Mouse (Mus musculus): ENCODE data around the gene E130218I03Rik. TPM values are rescaled to one million over a fixed set of nuclear protein-coding genes. Genes with fewer than 3 reads are reported as not detected.

Gene E130218I03Rik
- polyA plus RNA-seq, 1 experiment from 2014 or later: 0.65 TPM

DNA sequence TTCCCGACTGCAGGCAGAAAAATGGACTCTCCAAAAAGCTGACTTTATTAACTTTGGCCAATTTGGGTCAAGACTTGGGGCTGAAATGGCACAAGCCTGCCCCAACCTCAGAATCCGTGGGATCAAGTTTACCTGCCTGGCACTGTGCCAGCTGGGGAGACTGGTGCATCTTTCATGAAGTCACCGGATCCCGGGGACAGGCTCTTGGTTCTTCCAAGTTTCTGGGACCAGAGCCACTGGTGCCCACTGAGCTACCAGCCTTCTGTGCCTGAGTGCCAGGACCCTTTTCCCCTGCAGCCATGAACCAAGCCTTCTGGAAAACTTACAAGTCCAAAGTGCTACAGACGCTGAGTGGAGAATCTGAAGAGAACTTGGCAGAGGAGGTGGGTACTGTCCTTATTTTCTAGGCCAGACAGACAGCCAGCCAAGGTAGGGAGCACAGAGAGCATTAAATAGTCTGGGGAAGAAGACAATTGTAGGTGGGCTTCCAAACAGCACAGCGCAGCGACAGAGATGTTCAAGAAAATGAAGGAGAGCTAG is 3.3 kb downstream of the E130218I03Rik start, which contains the start of gene Gm30191:
Gene Gm30191 (plus strand): TSS at position 217 of the 540 bp plus-strand sequence.
- WGBS: 67% methylated on average over 7 of the region's 7 CpGs
- peaks cover 20% of the 10 kb centered on the region for H3K27me3 ChIP-seq (ENCODE audit: control insufficient read depth, insufficient read depth, low read length)
- H3K4me2 ChIP-seq (ENCODE audit: low read depth, low read length): peak within 1 kb of the TSS; percentile 88
- peak within 1 kb of the TSS; percentile 13 for H3K9ac ChIP-seq (replicated peaks; ENCODE audit: low read length)
- H3K9me3 ChIP-seq (replicated peaks; ENCODE audit: control insufficient read depth, low read length): no peaks in the 10 kb centered on the region
- H3K36me3 ChIP-seq (replicated peaks; ENCODE audit: control insufficient read depth, insufficient read depth, low read depth, low read length): no peaks in the 10 kb centered on the region
- DNase-seq (ENCODE audit: low spot score) (no peak), ATAC-seq (replicated peaks; ENCODE audit: insufficient number of reproducible peaks, low FRiP score, low TSS enrichment, low read depth) (no peak)
- H3K27ac ChIP-seq (replicated peaks; ENCODE audit: low read depth, low read length): no peak within 1 kb of the TSS
- H3K4me1 ChIP-seq (ENCODE audit: control insufficient read depth, insufficient read depth, low read length): peaks cover 2% of the 10 kb centered on the region
- peak within 1 kb of the TSS; percentile 79 for H3K4me3 ChIP-seq (ENCODE audit: low read depth, low read length)

DNA sequence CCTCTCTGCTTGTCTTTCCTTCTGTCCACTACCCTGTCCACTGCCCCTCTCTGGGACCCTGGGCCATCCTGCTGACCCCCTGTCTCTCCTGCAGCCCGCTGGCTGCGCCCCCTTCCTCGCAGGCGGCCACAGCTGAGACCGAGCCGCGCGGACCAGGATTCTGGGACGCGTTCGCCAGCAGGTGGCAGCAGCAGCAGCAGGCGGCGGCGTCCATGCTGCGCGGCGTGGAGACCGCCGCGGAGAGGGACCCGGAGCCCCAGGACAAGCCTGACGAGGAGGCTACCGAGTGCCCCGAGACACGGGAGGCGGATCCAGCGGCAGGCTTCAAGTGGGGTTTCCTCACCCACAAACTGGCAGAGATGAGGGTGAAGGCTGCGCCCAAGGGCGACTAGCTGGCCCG is 6.2 kb downstream of the E130218I03Rik start:
- Histone ChIP-seq H3K27me3 (ENCODE audit: control insufficient read depth, insufficient read depth, low read length) (peaks cover 35% of the 10 kb centered on the region), H3K9ac (replicated peaks; ENCODE audit: low read length) (no peak overlapping the region)

DNA sequence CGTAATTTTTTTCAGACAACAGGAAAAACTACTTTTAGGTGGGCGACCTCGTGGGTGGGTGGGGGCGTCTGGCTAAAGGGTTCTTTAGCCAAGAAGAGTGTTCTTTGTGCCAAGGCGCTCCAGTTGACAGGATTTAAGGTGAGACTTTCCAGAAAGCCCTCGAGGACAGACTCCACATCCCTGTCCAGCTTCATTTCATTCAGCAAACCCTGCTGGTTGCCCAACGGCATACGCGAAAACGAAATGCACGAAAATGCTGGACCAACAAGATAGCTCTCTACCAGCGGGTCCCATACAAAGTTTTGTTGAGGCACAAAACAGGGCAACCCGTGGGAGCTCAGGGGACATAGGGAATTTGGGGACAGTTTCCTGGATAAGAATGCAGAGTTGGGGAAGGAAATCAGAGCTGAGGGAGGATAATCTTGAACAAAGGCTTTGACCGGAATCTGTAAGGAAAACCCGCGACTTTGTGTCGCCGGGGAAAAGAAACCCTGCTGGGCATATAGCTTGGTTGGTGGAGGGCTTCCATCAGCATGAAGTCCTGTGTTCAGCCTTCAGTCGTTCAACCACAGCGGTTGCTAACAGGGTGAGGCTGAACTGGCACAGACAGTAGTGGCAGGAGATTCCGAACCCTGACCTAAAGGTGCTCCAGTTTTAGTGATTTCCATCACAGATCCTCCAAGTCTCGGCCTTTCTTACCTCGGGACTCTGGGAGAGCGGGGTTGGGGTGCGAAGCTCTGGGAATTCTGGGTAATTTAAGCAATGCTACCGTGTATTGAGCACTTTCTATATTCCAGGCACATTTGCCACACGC is 6.9 kb downstream of the E130218I03Rik start:
- WGBS: 5% methylated on average over 27 of the region's 27 CpGs
- DNase-seq (ENCODE audit: low spot score) (peak; percentile 22), ATAC-seq (replicated peaks; ENCODE audit: insufficient number of reproducible peaks, low FRiP score, low TSS enrichment, low read depth) (no peak)
- Histone ChIP-seq H3K27me3 (ENCODE audit: control insufficient read depth, insufficient read depth, low read length) (peaks cover 35% of the 10 kb centered on the region), H3K9me3 (replicated peaks; ENCODE audit: control insufficient read depth, low read length) (no peaks in the 10 kb centered on the region), H3K4me1 (ENCODE audit: control insufficient read depth, insufficient read depth, low read length) (peaks cover 10% of the 10 kb centered on the region), H3K4me3 (ENCODE audit: low read depth, low read length) (peak overlapping the region; percentile 27), H3K9ac (replicated peaks; ENCODE audit: low read length) (no peak overlapping the region), H3K36me3 (replicated peaks; ENCODE audit: control insufficient read depth, insufficient read depth, low read depth, low read length) (no peaks in the 10 kb centered on the region), H3K4me2 (ENCODE audit: low read depth, low read length) (peak overlapping the region; percentile 95), H3K27ac (replicated peaks; ENCODE audit: low read depth, low read length) (no peak overlapping the region)

More for the DNA sequence above, 6.2 kb downstream of the E130218I03Rik start:
- no peaks in the 10 kb centered on the region for H3K36me3 ChIP-seq (replicated peaks; ENCODE audit: control insufficient read depth, insufficient read depth, low read depth, low read length)
- H3K4me2 ChIP-seq (ENCODE audit: low read depth, low read length): peak overlapping the region; percentile 68
- H3K4me3 ChIP-seq (ENCODE audit: low read depth, low read length): peak overlapping the region; percentile 27
- DNase-seq (ENCODE audit: low spot score): peak; percentile 86
- H3K9me3 ChIP-seq (replicated peaks; ENCODE audit: control insufficient read depth, low read length): no peaks in the 10 kb centered on the region
- under 1% methylated on average over 30 of the region's 30 CpGs for WGBS
- H3K4me1 ChIP-seq (ENCODE audit: control insufficient read depth, insufficient read depth, low read length): peaks cover 8% of the 10 kb centered on the region
- ATAC-seq (replicated peaks; ENCODE audit: insufficient number of reproducible peaks, low FRiP score, low TSS enrichment, low read depth): 0 out of 2 replicates have a peak, but pooled peaks have one; percentile 35
- H3K27ac ChIP-seq (replicated peaks; ENCODE audit: low read depth, low read length): no peak overlapping the region

DNA sequence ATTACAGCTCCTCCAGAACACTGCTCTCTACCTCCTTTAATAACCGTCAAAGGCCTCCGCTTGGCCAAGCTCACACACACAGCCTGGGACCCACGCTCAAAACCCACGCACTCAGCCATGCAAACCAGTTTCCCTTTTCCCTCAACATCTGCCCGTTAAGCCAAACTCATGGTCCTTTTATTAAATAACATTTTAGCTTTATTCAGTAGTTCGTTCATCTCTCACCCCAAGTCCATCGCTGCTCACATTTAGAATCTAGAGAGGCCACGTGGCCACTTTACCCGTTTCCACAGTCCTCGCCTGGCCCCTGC is 7.4 kb downstream of the E130218I03Rik start:
- H3K4me2 ChIP-seq (ENCODE audit: low read depth, low read length): peak overlapping the region; percentile 95
- no peak overlapping the region for H3K27ac ChIP-seq (replicated peaks; ENCODE audit: low read depth, low read length)
- 8% methylated on average over 10 of the region's 10 CpGs for WGBS
- peak overlapping the region; percentile 50 for H3K4me3 ChIP-seq (ENCODE audit: low read depth, low read length)
- peaks cover 10% of the 10 kb centered on the region for H3K4me1 ChIP-seq (ENCODE audit: control insufficient read depth, insufficient read depth, low read length)
- ATAC-seq (replicated peaks; ENCODE audit: insufficient number of reproducible peaks, low FRiP score, low TSS enrichment, low read depth) (no peak), DNase-seq (ENCODE audit: low spot score) (no peak)
- peaks cover 35% of the 10 kb centered on the region for H3K27me3 ChIP-seq (ENCODE audit: control insufficient read depth, insufficient read depth, low read length)
- peak overlapping the region; percentile 75 for H3K9ac ChIP-seq (replicated peaks; ENCODE audit: low read length)
- H3K9me3 ChIP-seq (replicated peaks; ENCODE audit: control insufficient read depth, low read length): no peaks in the 10 kb centered on the region
- H3K36me3 ChIP-seq (replicated peaks; ENCODE audit: control insufficient read depth, insufficient read depth, low read depth, low read length): no peaks in the 10 kb centered on the region

DNA sequence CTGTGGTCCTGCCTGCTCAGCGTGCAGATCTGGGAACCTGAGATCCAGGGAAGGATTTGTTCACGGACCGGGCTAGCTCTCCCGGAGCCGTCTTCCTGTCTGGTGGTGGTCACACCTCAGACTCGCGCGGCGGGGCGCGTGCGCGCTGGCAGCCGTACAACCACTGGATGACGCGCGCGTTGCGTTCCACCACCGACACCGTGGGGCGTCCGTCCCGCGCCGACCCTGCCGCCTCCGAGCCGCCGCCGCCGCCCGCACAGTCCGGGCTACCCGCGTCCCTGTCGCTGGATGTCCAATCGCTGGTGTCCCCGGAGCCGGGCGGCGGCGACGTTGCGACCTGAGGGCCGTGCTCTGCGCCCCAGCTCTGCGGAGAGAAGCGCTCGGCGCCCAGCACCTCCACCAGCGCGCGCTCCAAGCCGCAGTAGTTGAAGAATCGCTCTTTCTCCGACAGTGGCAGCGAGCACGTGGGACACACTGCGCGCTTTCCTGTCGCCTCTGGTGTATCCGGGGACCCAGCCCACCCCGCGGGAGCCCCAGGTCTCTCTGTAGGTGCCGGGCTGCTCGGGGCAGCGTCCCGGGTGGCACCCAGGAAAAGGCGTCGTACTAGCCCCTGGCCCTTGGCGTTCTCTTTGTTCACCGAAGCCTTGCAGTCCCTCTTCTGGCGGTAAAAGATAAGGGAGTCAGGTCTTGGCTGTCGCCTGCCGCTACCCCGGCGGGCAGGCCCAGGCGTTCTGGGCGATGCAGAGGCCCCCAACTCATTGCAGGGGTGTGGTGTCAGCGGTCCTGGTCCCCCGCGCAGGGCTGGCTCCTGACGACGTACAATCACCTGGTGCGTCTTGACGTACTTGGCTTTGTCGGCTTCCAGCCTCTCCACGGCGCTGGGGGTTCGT is 8.0 kb downstream of the E130218I03Rik start:
- Histone ChIP-seq H3K4me2 (ENCODE audit: low read depth, low read length) (peak overlapping the region; percentile 95), H3K9me3 (replicated peaks; ENCODE audit: control insufficient read depth, low read length) (no peaks in the 10 kb centered on the region), H3K4me1 (ENCODE audit: control insufficient read depth, insufficient read depth, low read length) (peaks cover 15% of the 10 kb centered on the region), H3K4me3 (ENCODE audit: low read depth, low read length) (peak overlapping the region; percentile 50), H3K27me3 (ENCODE audit: control insufficient read depth, insufficient read depth, low read length) (peaks cover 35% of the 10 kb centered on the region), H3K27ac (replicated peaks; ENCODE audit: low read depth, low read length) (no peak overlapping the region), H3K9ac (replicated peaks; ENCODE audit: low read length) (peak overlapping the region; percentile 75), H3K36me3 (replicated peaks; ENCODE audit: control insufficient read depth, insufficient read depth, low read depth, low read length) (no peaks in the 10 kb centered on the region)
- peak; percentile 63 for DNase-seq (ENCODE audit: low spot score)
- no peak for ATAC-seq (replicated peaks; ENCODE audit: insufficient number of reproducible peaks, low FRiP score, low TSS enrichment, low read depth)
- WGBS: under 1% methylated on average over 77 of the region's 91 CpGs

DNA sequence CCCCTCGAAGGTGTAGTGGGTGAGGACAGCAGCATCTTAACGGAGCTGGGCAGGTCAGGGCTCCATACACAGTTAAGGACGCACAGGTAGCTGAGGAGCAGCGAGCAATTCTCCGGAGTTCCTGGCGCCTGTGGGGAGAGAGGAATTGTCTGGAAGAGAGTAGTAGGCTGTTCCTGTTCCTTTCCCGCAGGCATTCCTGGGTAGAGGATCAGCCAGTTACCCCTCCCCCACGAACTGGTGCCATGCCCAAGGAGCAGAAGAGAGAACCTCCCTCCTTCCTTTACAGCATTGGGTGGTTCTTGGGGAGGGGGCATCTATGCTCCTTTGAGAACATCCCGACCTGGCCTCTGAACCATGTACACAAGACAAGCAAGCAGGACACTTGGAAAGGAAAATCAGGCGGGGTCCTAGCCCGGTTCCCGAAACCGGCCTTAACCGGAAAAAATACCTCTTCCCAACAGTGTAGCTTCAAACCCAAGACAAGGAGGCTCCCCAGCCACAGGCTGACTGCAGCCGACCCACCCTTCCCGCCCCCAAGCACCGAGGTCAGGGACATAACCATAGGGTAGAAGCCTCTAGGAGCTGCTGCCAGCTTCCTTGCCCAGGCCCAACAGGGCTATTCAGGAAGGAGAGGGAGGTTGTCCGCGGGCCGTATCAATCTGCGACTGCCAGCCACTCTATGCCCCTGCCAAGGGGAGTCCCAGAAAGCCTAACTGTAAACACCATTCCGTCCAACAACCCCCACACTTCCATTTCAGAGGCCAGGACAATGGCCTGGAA is 8.9 kb downstream of the E130218I03Rik start:
- DNase-seq (ENCODE audit: low spot score): peak; percentile 36
- peak overlapping the region; percentile 50 for H3K4me3 ChIP-seq (ENCODE audit: low read depth, low read length)
- H3K27me3 ChIP-seq (ENCODE audit: control insufficient read depth, insufficient read depth, low read length): peaks cover 35% of the 10 kb centered on the region
- peak overlapping the region; percentile 95 for H3K4me2 ChIP-seq (ENCODE audit: low read depth, low read length)
- no peak overlapping the region for H3K27ac ChIP-seq (replicated peaks; ENCODE audit: low read depth, low read length)
- H3K4me1 ChIP-seq (ENCODE audit: control insufficient read depth, insufficient read depth, low read length): peaks cover 22% of the 10 kb centered on the region
- no peaks in the 10 kb centered on the region for H3K36me3 ChIP-seq (replicated peaks; ENCODE audit: control insufficient read depth, insufficient read depth, low read depth, low read length)
- WGBS: 4% methylated on average over 22 of the region's 22 CpGs
- H3K9ac ChIP-seq (replicated peaks; ENCODE audit: low read length): peak overlapping the region; percentile 75
- H3K9me3 ChIP-seq (replicated peaks; ENCODE audit: control insufficient read depth, low read length): no peaks in the 10 kb centered on the region
- no peak for ATAC-seq (replicated peaks; ENCODE audit: insufficient number of reproducible peaks, low FRiP score, low TSS enrichment, low read depth)

DNA sequence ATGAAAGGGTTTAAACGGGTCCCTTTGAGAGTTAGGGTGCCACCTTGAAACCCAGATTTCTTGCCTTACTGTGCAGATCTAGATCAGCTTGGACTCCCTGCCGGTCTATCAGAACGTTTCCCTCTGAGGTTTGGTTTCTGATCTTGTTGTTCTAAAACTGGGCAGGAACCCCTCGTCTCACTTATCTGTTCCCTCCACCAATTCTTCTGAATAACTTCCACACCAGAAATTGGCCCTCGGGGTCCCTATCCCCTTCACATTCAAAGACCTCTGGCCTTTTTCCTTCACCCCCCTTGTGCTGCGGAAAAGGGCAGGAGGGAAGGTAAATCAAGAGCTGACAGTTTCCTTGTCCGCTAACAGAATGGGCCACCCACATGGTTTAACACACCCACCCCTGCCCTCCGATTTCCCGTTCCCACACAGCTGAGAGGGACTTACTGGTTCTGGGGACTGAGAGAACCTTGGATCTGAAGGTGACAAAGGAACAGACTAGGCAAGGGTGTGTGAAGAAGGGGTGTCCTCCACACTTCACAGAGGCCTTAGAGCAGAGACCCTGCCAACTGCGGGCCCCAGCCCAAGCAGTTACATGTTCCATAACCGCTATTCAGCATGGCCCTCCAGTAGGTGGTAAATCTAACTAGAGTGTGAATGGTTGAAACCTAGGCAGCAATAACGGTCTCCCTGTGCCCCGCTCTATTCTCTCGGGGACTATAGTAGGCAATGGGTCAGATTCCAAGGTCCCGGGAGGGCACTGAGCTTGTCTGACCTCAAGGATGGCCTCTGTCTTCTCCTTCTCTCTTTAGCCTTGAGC is 9.7 kb downstream of the E130218I03Rik start:
- Histone ChIP-seq H3K9me3 (replicated peaks; ENCODE audit: control insufficient read depth, low read length) (no peaks in the 10 kb centered on the region), H3K27me3 (ENCODE audit: control insufficient read depth, insufficient read depth, low read length) (peaks cover 31% of the 10 kb centered on the region), H3K27ac (replicated peaks; ENCODE audit: low read depth, low read length) (no peak overlapping the region), H3K4me2 (ENCODE audit: low read depth, low read length) (peak overlapping the region; percentile 95), H3K9ac (replicated peaks; ENCODE audit: low read length) (peak overlapping the region; percentile 33), H3K4me1 (ENCODE audit: control insufficient read depth, insufficient read depth, low read length) (peaks cover 22% of the 10 kb centered on the region), H3K4me3 (ENCODE audit: low read depth, low read length) (peak overlapping the region; percentile 50), H3K36me3 (replicated peaks; ENCODE audit: control insufficient read depth, insufficient read depth, low read depth, low read length) (no peaks in the 10 kb centered on the region)
- ATAC-seq (replicated peaks; ENCODE audit: insufficient number of reproducible peaks, low FRiP score, low TSS enrichment, low read depth) (no peak), DNase-seq (ENCODE audit: low spot score) (no peak)
- 6% methylated on average over 15 of the region's 15 CpGs for WGBS

Measured in embryonic facial prominence, embryonic 11.5 days (tissue).